Mouse (Mus musculus) testis, postnatal 14 days (tissue): ENCODE data around the gene Olfr1026.

Experiments
- DNase-seq: peaks from one replicate; pipeline ENCODE4 v3.0.0; 2021; ENCODE audit warnings: low spot score

Gene Olfr1026

GRCm38 (mm10) chr2:85921258-85921657 lies at the start of gene Olfr1026:
Gene Olfr1026, plus strand, starts transcription at chr2:85921558.
- DNase-seq, result no peak

GRCm38 (mm10) chr2:85885340-85885739 lies 36.0 kb upstream of the Olfr1026 start, which contains the start of gene Olfr1023:
Gene Olfr1023, plus strand, starts transcription at chr2:85885640.
- DNase-seq, result no peak

GRCm38 (mm10) chr2:85904952-85905351 lies 16.4 kb upstream of the Olfr1026 start, which contains the start of gene Olfr1024:
Gene Olfr1024, minus strand, starts transcription at chr2:85905052.
- no peak for DNase-seq

- DNase-seq, result no peak
These were observed 8.2 kb upstream of the Olfr1026 start for GRCm38 (mm10) chr2:85913197-85913596.

- no peak for DNase-seq
These were observed 6.5 kb upstream of the Olfr1026 start, which contains the start of gene Olfr1025-ps1 for GRCm38 (mm10) chr2:85914893-85915292. Gene Olfr1025-ps1, plus strand, starts transcription at chr2:85915193.

- no peak for DNase-seq
These were observed 28.8 kb downstream of the Olfr1026 start, which contains the start of gene Olfr1028 for GRCm38 (mm10) chr2:85950137-85950536. Gene Olfr1028, plus strand, starts transcription at chr2:85950437.

GRCm38 (mm10) chr2:85973595-85973994 lies 52.2 kb downstream of the Olfr1026 start, which contains the start of gene Olfr1029:
Gene Olfr1029, plus strand, starts transcription at chr2:85973895.
- DNase-seq, result no peak
